Mouse (Mus musculus): ENCODE data around the gene Ctc1. TPM values are rescaled to one million over a fixed set of nuclear protein-coding genes. Genes with fewer than 3 reads are reported as not detected.

The Ctc1 gene
- polyA plus RNA-seq, 1 experiment = 38.1 TPM

- TF ChIP-seq CTCF (IDR thresholded peaks at IDR 0.05; ENCODE audit: control insufficient read depth, insufficient read depth, low read length) (no peak; the same call in 1 of the 2 replicates), POLR2A (IDR thresholded peaks at IDR 0.05; ENCODE audit: borderline replicate concordance, control insufficient read depth, low read depth, low read length) (peak; percentile 94)
- H3K27ac ChIP-seq (ENCODE audit: control insufficient read depth, insufficient read depth, low read depth, low read length, poor library complexity) = peak within 1 kb of the TSS; percentile 55
- WGBS = under 1% methylated on average over 47 of the region's 47 CpGs
- peak within 1 kb of the TSS; percentile 84 for H3K4me3 ChIP-seq (replicated peaks; ENCODE audit: control insufficient read depth, low read depth, low read length)
- H3K4me1 ChIP-seq (ENCODE audit: control insufficient read depth, insufficient read depth, low read length) = peaks cover 2% of the 10 kb centered on the region; the same call in 1 of the 2 replicates
These were observed 55.0 kb downstream of the Ctc1 start, which contains the start of gene Tmem107 for GRCm38 (mm10) chr11:69070590-69071222. Gene Tmem107 (plus strand): TSS chr11:69070806.

GRCm38 (mm10) chr11:69071262-69071661, 55.6 kb downstream of the Ctc1 start:
- Histone ChIP-seq H3K27ac (ENCODE audit: control insufficient read depth, insufficient read depth, low read depth, low read length, poor library complexity) (peak overlapping the region; percentile 55; the same call in 1 of the 2 replicates), H3K4me3 (replicated peaks; ENCODE audit: control insufficient read depth, low read depth, low read length) (peak overlapping the region; percentile 84), H3K4me1 (ENCODE audit: control insufficient read depth, insufficient read depth, low read length) (peaks cover under 1% of the 10 kb centered on the region; the same call in 1 of the 2 replicates)
- no peak for TF ChIP-seq POLR2A (IDR thresholded peaks at IDR 0.05; ENCODE audit: borderline replicate concordance, control insufficient read depth, low read depth, low read length)
- TF ChIP-seq CTCF (IDR thresholded peaks at IDR 0.05; ENCODE audit: control insufficient read depth, insufficient read depth, low read length) = no peak
- WGBS = 39% methylated on average over 9 of the region's 9 CpGs

GRCm38 (mm10) chr11:69072234-69072633, 56.5 kb downstream of the Ctc1 start:
- Histone ChIP-seq H3K27ac (ENCODE audit: control insufficient read depth, insufficient read depth, low read depth, low read length, poor library complexity) (no peak overlapping the region), H3K4me1 (ENCODE audit: control insufficient read depth, insufficient read depth, low read length) (no peaks in the 10 kb centered on the region; the same call in 1 of the 2 replicates), H3K4me3 (replicated peaks; ENCODE audit: control insufficient read depth, low read depth, low read length) (no peak overlapping the region)
- TF ChIP-seq CTCF (IDR thresholded peaks at IDR 0.05; ENCODE audit: control insufficient read depth, insufficient read depth, low read length) = no peak
- no peak for TF ChIP-seq POLR2A (IDR thresholded peaks at IDR 0.05; ENCODE audit: borderline replicate concordance, control insufficient read depth, low read depth, low read length)
- WGBS = 90% methylated on average over 11 of the region's 11 CpGs

GRCm38 (mm10) chr11:69072666-69073064, 57.0 kb downstream of the Ctc1 start:
- WGBS = 23% methylated on average over 9 of the region's 9 CpGs
- H3K4me3 ChIP-seq (replicated peaks; ENCODE audit: control insufficient read depth, low read depth, low read length) = no peak overlapping the region
- H3K4me1 ChIP-seq (ENCODE audit: control insufficient read depth, insufficient read depth, low read length) = no peaks in the 10 kb centered on the region; the same call in 1 of the 2 replicates
- 0 out of 2 replicates have a peak overlapping the region, but pooled peaks have one; percentile 1 for H3K27ac ChIP-seq (ENCODE audit: control insufficient read depth, insufficient read depth, low read depth, low read length, poor library complexity)
- TF ChIP-seq CTCF (IDR thresholded peaks at IDR 0.05; ENCODE audit: control insufficient read depth, insufficient read depth, low read length) (no peak), POLR2A (IDR thresholded peaks at IDR 0.05; ENCODE audit: borderline replicate concordance, control insufficient read depth, low read depth, low read length) (no peak)

- H3K4me3 ChIP-seq (replicated peaks; ENCODE audit: control insufficient read depth, low read depth, low read length) = no peak overlapping the region
- TF ChIP-seq CTCF (IDR thresholded peaks at IDR 0.05; ENCODE audit: control insufficient read depth, insufficient read depth, low read length) (no peak), POLR2A (IDR thresholded peaks at IDR 0.05; ENCODE audit: borderline replicate concordance, control insufficient read depth, low read depth, low read length) (0 out of 2 replicates have a peak, but pooled peaks have one; percentile 12)
- H3K4me1 ChIP-seq (ENCODE audit: control insufficient read depth, insufficient read depth, low read length) = peaks cover under 1% of the 10 kb centered on the region; the same call in 1 of the 2 replicates
These were observed 57.6 kb downstream of the Ctc1 start for GRCm38 (mm10) chr11:69073065-69073888.

GRCm38 (mm10) chr11:69073951-69074775, 58.5 kb downstream of the Ctc1 start:
- WGBS = 67% methylated on average over 6 of the region's 6 CpGs

More at GRCm38 (mm10) chr11:69073065-69073888, 57.6 kb downstream of the Ctc1 start:
- WGBS = under 1% methylated on average over 14 of the region's 14 CpGs
- peak overlapping the region; percentile 63; the same call in 1 of the 2 replicates for H3K27ac ChIP-seq (ENCODE audit: control insufficient read depth, insufficient read depth, low read depth, low read length, poor library complexity)

GRCm38 (mm10) chr11:69074776-69075069, 59.0 kb downstream of the Ctc1 start:
- Histone ChIP-seq H3K27ac (ENCODE audit: control insufficient read depth, insufficient read depth, low read depth, low read length, poor library complexity) (no peak overlapping the region), H3K4me1 (ENCODE audit: control insufficient read depth, insufficient read depth, low read length) (peaks cover 3% of the 10 kb centered on the region; the same call in 1 of the 2 replicates), H3K4me3 (replicated peaks; ENCODE audit: control insufficient read depth, low read depth, low read length) (no peak overlapping the region)
- 72% methylated on average over 2 of the region's 2 CpGs for WGBS
- TF ChIP-seq CTCF (IDR thresholded peaks at IDR 0.05; ENCODE audit: control insufficient read depth, insufficient read depth, low read length) = no peak

More at GRCm38 (mm10) chr11:69073951-69074775, 58.5 kb downstream of the Ctc1 start:
- no peak for TF ChIP-seq POLR2A (IDR thresholded peaks at IDR 0.05; ENCODE audit: borderline replicate concordance, control insufficient read depth, low read depth, low read length)
- no peak for TF ChIP-seq CTCF (IDR thresholded peaks at IDR 0.05; ENCODE audit: control insufficient read depth, insufficient read depth, low read length)
- Histone ChIP-seq H3K4me3 (replicated peaks; ENCODE audit: control insufficient read depth, low read depth, low read length) (no peak overlapping the region), H3K4me1 (ENCODE audit: control insufficient read depth, insufficient read depth, low read length) (peaks cover 3% of the 10 kb centered on the region; the same call in 1 of the 2 replicates), H3K27ac (ENCODE audit: control insufficient read depth, insufficient read depth, low read depth, low read length, poor library complexity) (no peak overlapping the region)
